Mouse (Mus musculus): ENCODE measurements around the gene Kcna10. TPM values are rescaled to one million over a fixed set of nuclear protein-coding genes. Genes with fewer than 3 reads are reported as not detected.

Gene Kcna10
- polyA plus RNA-seq, 1 experiment from 2014 or later = not detected

DNA sequence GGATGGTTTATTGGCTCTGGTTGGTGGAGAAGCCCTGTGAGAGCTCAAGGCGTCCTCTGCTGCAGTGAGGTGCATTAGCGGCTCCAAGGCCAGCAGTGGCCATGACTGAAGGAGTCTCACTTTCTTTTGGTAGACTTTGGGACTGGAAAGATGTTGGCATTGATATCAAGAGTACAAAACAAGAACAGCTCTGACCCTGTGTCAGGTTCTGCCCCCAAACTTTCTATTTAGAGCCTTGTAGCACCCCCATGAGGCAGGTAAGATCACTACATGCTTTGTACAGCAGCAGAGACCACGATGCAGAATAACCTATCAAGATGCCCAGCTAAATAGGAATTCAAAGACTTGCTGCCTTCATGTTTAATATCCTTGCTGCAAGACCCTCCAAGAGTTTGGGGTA is 23.4 kb upstream of the Kcna10 start:
- 67% methylated on average over 3 of the region's 3 CpGs for WGBS
- Histone ChIP-seq H3K9ac (replicated peaks; ENCODE audit: low read length) (no peak overlapping the region), H3K4me1 (ENCODE audit: control insufficient read depth, insufficient read depth, low read length) (peaks cover 5% of the 10 kb centered on the region; the same call in 1 of the 2 replicates), H3K27me3 (ENCODE audit: control insufficient read depth, insufficient read depth, low read length) (no peaks in the 10 kb centered on the region), H3K4me3 (replicated peaks; ENCODE audit: low read depth, low read length) (peak overlapping the region; percentile 24), H3K27ac (replicated peaks; ENCODE audit: low read depth, low read length) (no peak overlapping the region), H3K36me3 (ENCODE audit: control insufficient read depth, insufficient read depth, low read length) (no peaks in the 10 kb centered on the region), H3K9me3 (ENCODE audit: control insufficient read depth, low read length) (no peaks in the 10 kb centered on the region), H3K4me2 (ENCODE audit: low read length) (peak overlapping the region; percentile 54)
- ATAC-seq (ENCODE audit: low FRiP score, low TSS enrichment) (no peak), DNase-seq (peak; percentile 40)

DNA sequence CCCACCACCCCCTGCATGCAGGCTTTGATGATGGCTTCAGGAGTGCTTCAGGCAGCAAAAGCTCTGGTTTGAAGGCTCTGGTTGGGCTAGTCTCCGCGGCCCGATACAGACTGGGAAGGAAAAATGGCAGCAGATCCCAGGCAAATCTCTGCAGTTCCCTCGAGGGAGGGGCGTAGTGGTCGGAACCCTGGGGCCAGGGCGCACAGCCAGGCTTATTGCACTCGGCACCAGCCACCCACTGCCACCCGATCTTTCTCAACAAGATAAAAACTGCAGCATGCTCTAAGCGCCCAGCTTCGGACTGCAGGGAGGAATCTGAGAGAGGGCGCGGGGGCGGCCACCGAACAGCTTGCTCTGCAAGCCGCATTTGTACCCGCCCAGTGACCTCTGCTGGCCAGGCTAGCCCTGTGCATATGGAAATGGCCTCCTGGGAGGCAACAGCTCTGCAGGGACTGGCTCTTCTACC is 23.0 kb upstream of the Kcna10 start:
- no peak overlapping the region for H3K27ac ChIP-seq (replicated peaks; ENCODE audit: low read depth, low read length)
- ATAC-seq (ENCODE audit: low FRiP score, low TSS enrichment) (peak; percentile 62), DNase-seq (peak; percentile 63)
- H3K4me1 ChIP-seq (ENCODE audit: control insufficient read depth, insufficient read depth, low read length) = peaks cover 5% of the 10 kb centered on the region; the same call in 1 of the 2 replicates
- WGBS = under 1% methylated on average over 17 of the region's 17 CpGs
- H3K9ac ChIP-seq (replicated peaks; ENCODE audit: low read length) = peak overlapping the region; percentile 45; the same call in 1 of the 2 replicates
- no peaks in the 10 kb centered on the region for H3K9me3 ChIP-seq (ENCODE audit: control insufficient read depth, low read length)
- H3K4me2 ChIP-seq (ENCODE audit: low read length) = peak overlapping the region; percentile 54
- no peaks in the 10 kb centered on the region for H3K36me3 ChIP-seq (ENCODE audit: control insufficient read depth, insufficient read depth, low read length)
- no peaks in the 10 kb centered on the region for H3K27me3 ChIP-seq (ENCODE audit: control insufficient read depth, insufficient read depth, low read length)
- H3K4me3 ChIP-seq (replicated peaks; ENCODE audit: low read depth, low read length) = peak overlapping the region; percentile 24

DNA sequence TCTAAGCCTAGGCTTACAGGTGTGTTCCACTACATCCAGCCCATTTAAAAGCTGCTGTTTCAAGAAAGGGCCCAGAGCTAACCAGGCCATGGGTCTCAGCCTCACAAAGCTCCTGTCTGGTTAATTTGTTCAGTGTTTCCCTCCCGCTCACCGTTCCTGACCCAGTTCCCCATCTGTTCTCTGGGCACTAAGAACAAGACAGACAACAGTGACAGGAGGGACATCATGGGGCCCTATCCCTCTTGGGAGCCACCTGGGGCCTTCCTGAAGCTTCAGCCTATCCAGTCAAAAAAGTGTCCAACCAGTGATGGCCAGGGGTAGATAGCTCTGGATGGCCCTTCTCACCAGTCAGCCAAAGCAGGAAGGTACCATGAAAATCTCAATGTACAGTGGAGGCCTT is 20.1 kb upstream of the Kcna10 start:
- Histone ChIP-seq H3K9me3 (ENCODE audit: control insufficient read depth, low read length) (no peaks in the 10 kb centered on the region), H3K36me3 (ENCODE audit: control insufficient read depth, insufficient read depth, low read length) (no peaks in the 10 kb centered on the region), H3K4me2 (ENCODE audit: low read length) (no peak overlapping the region), H3K27ac (replicated peaks; ENCODE audit: low read depth, low read length) (no peak overlapping the region), H3K4me1 (ENCODE audit: control insufficient read depth, insufficient read depth, low read length) (peaks cover 5% of the 10 kb centered on the region; the same call in 1 of the 2 replicates), H3K9ac (replicated peaks; ENCODE audit: low read length) (no peak overlapping the region), H3K27me3 (ENCODE audit: control insufficient read depth, insufficient read depth, low read length) (no peaks in the 10 kb centered on the region), H3K4me3 (replicated peaks; ENCODE audit: low read depth, low read length) (no peak overlapping the region)
- 90% methylated on average over 2 of the region's 2 CpGs for WGBS
- ATAC-seq (ENCODE audit: low FRiP score, low TSS enrichment) (no peak), DNase-seq (no peak)

DNA sequence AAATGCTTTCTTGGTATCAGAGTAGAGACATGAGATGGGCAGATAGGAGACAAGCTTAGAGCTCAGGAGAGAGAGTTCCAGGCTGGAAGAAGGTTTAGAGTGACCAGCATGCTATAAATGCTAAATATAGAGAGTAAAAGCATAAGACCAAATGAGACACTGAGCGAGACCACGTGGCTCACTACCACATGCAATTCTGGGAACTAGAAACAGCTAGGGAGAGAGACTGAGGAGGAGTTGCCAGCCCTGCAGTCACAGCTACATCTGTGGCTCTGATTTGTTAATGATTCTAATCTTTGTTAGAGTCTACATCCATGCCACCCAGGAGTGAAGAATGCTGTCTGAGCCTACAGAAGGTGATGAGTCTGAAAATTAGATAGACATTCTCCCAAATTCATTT is 13.3 kb upstream of the Kcna10 start:
- no peaks in the 10 kb centered on the region for H3K36me3 ChIP-seq (ENCODE audit: control insufficient read depth, insufficient read depth, low read length)
- H3K27ac ChIP-seq (replicated peaks; ENCODE audit: low read depth, low read length) = no peak overlapping the region
- H3K4me2 ChIP-seq (ENCODE audit: low read length) = no peak overlapping the region
- no peaks in the 10 kb centered on the region for H3K27me3 ChIP-seq (ENCODE audit: control insufficient read depth, insufficient read depth, low read length)
- H3K4me1 ChIP-seq (ENCODE audit: control insufficient read depth, insufficient read depth, low read length) = no peaks in the 10 kb centered on the region
- no peak overlapping the region for H3K4me3 ChIP-seq (replicated peaks; ENCODE audit: low read depth, low read length)
- no peak for ATAC-seq (ENCODE audit: low FRiP score, low TSS enrichment)
- no peak for DNase-seq
- no peaks in the 10 kb centered on the region for H3K9me3 ChIP-seq (ENCODE audit: control insufficient read depth, low read length)
- 78% methylated on average over 2 of the region's 2 CpGs for WGBS
- no peak overlapping the region for H3K9ac ChIP-seq (replicated peaks; ENCODE audit: low read length)

DNA sequence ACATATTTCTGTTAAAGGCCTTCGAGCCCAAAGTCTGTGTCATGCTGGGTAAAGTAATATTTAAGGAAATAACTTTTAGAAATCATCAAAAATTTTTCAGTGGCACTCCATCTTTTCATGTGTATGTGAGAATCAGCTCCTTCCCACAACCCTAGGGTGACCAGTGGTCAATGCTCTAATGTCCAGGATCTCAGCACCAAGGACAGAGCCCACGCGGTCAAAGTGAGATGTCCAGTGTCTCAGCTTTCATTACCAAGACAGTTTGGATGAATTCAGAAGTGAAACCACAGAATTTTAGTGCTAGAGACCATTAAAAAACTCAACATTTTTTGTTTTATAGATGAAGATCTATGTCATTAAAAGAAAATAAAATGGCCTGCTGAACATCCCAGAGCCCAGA is 10.9 kb upstream of the Kcna10 start:
- Histone ChIP-seq H3K9ac (replicated peaks; ENCODE audit: low read length) (no peak overlapping the region), H3K4me3 (replicated peaks; ENCODE audit: low read depth, low read length) (no peak overlapping the region), H3K9me3 (ENCODE audit: control insufficient read depth, low read length) (no peaks in the 10 kb centered on the region), H3K36me3 (ENCODE audit: control insufficient read depth, insufficient read depth, low read length) (no peaks in the 10 kb centered on the region), H3K4me1 (ENCODE audit: control insufficient read depth, insufficient read depth, low read length) (no peaks in the 10 kb centered on the region), H3K27me3 (ENCODE audit: control insufficient read depth, insufficient read depth, low read length) (no peaks in the 10 kb centered on the region), H3K27ac (replicated peaks; ENCODE audit: low read depth, low read length) (no peak overlapping the region), H3K4me2 (ENCODE audit: low read length) (no peak overlapping the region)
- WGBS = 79% methylated on average over 3 of the region's 3 CpGs
- ATAC-seq (ENCODE audit: low FRiP score, low TSS enrichment) (no peak), DNase-seq (no peak)

DNA sequence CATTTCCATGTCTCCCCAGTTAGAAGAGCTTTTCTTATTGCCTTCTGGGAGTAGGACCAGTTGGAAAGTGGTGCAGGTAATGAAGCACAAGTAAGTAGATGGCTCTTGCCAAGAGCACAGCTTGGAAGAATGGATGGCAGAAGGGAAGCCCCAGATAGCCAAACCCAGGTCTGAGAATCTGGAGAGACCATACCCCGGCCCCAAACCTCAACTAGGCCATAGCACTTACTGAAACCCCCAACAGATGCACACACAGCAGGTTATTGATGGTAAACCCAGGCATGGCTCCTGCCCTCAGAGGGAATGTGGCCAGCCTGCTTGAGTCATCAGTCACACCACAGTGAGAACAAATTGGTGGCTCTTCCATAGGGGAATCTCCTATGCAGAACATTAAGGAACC is 10.3 kb upstream of the Kcna10 start:
- ATAC-seq (ENCODE audit: low FRiP score, low TSS enrichment) (no peak), DNase-seq (no peak)
- Histone ChIP-seq H3K36me3 (ENCODE audit: control insufficient read depth, insufficient read depth, low read length) (no peaks in the 10 kb centered on the region), H3K4me2 (ENCODE audit: low read length) (no peak overlapping the region), H3K9ac (replicated peaks; ENCODE audit: low read length) (no peak overlapping the region), H3K27me3 (ENCODE audit: control insufficient read depth, insufficient read depth, low read length) (no peaks in the 10 kb centered on the region), H3K4me1 (ENCODE audit: control insufficient read depth, insufficient read depth, low read length) (no peaks in the 10 kb centered on the region), H3K4me3 (replicated peaks; ENCODE audit: low read depth, low read length) (no peak overlapping the region), H3K27ac (replicated peaks; ENCODE audit: low read depth, low read length) (no peak overlapping the region), H3K9me3 (ENCODE audit: control insufficient read depth, low read length) (no peaks in the 10 kb centered on the region)
- 92% methylated on average over 1 of the region's 1 CpGs for WGBS

DNA sequence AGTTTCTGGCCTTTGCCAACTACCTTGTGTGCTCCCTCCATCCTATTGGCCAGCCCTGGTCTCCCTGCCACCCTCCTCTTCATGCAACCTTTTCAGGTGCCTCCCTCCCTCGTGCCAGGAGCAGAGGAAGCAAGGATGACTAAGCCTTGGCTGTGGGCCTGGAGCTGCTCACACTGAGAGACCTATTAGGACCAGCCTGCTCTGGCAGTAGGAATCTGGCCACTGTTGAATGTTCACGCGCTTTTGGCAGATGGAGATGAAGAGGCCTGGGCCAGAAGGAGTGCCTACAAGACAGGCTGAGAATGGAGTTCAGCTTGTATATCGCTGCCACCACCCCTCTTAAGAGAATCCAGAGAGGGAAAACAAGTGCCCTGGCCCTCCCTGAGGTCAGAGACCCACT is 7.4 kb upstream of the Kcna10 start:
- H3K27me3 ChIP-seq (ENCODE audit: control insufficient read depth, insufficient read depth, low read length) = no peaks in the 10 kb centered on the region
- H3K4me1 ChIP-seq (ENCODE audit: control insufficient read depth, insufficient read depth, low read length) = no peaks in the 10 kb centered on the region
- H3K4me2 ChIP-seq (ENCODE audit: low read length) = no peak overlapping the region
- no peak for DNase-seq
- no peak for ATAC-seq (ENCODE audit: low FRiP score, low TSS enrichment)
- H3K4me3 ChIP-seq (replicated peaks; ENCODE audit: low read depth, low read length) = no peak overlapping the region
- WGBS = 81% methylated on average over 4 of the region's 4 CpGs
- no peaks in the 10 kb centered on the region for H3K9me3 ChIP-seq (ENCODE audit: control insufficient read depth, low read length)
- H3K36me3 ChIP-seq (ENCODE audit: control insufficient read depth, insufficient read depth, low read length) = no peaks in the 10 kb centered on the region
- no peak overlapping the region for H3K9ac ChIP-seq (replicated peaks; ENCODE audit: low read length)
- no peak overlapping the region for H3K27ac ChIP-seq (replicated peaks; ENCODE audit: low read depth, low read length)

DNA sequence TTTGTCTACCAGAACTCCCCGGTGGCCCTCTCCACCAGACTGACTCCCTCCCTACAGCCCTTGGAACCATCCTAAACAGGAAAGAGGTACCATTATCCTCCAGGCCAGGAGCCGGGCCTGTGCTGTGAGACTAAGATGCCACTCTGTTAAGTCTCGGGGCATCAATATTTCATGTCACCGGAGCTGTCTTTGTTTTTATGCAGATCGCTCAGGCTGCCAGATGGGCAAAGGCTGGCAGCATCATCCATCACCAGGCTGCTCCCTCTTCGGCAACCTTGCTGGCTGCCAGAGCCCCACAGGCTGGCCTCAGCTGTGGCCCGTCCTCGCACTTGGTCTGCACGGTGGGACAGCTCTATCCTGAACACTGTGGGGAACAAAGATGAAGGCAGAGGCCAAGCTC is 6.4 kb upstream of the Kcna10 start:
- H3K27ac ChIP-seq (replicated peaks; ENCODE audit: low read depth, low read length) = 0 out of 2 replicates have a peak overlapping the region, but pooled peaks have one; percentile 13
- no peak overlapping the region for H3K9ac ChIP-seq (replicated peaks; ENCODE audit: low read length)
- H3K4me2 ChIP-seq (ENCODE audit: low read length) = no peak overlapping the region
- DNase-seq (peak; percentile 55), ATAC-seq (ENCODE audit: low FRiP score, low TSS enrichment) (peak; percentile 76)
- no peak overlapping the region for H3K4me3 ChIP-seq (replicated peaks; ENCODE audit: low read depth, low read length)
- no peaks in the 10 kb centered on the region for H3K27me3 ChIP-seq (ENCODE audit: control insufficient read depth, insufficient read depth, low read length)
- 60% methylated on average over 9 of the region's 9 CpGs for WGBS
- H3K4me1 ChIP-seq (ENCODE audit: control insufficient read depth, insufficient read depth, low read length) = no peaks in the 10 kb centered on the region
- H3K9me3 ChIP-seq (ENCODE audit: control insufficient read depth, low read length) = no peaks in the 10 kb centered on the region
- H3K36me3 ChIP-seq (ENCODE audit: control insufficient read depth, insufficient read depth, low read length) = no peaks in the 10 kb centered on the region

DNA sequence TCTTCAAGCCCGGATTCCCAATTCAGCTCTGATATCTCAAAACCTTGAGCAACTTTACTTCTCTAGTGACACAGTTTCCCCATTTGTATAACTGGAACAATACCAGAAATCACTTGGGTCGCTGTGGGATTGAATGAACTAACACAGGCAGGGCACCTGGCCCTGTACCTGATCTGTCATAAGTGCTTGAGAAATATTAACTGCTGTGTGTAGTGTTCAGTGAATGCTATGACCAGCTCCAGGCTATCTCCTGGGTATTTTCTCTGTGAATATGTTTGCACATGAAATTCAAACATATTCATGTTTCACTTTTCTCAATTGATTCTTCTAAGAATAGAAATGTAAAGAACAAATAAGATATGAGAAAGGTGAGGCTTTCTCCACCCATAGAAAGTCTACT is 2.0 kb upstream of the Kcna10 start:
- 79% methylated on average over 2 of the region's 2 CpGs for WGBS
- Histone ChIP-seq H3K4me1 (ENCODE audit: control insufficient read depth, insufficient read depth, low read length) (no peaks in the 10 kb centered on the region), H3K27me3 (ENCODE audit: control insufficient read depth, insufficient read depth, low read length) (no peaks in the 10 kb centered on the region), H3K4me2 (ENCODE audit: low read length) (no peak overlapping the region), H3K9me3 (ENCODE audit: control insufficient read depth, low read length) (no peaks in the 10 kb centered on the region), H3K27ac (replicated peaks; ENCODE audit: low read depth, low read length) (no peak overlapping the region), H3K9ac (replicated peaks; ENCODE audit: low read length) (no peak overlapping the region), H3K36me3 (ENCODE audit: control insufficient read depth, insufficient read depth, low read length) (no peaks in the 10 kb centered on the region), H3K4me3 (replicated peaks; ENCODE audit: low read depth, low read length) (no peak overlapping the region)
- ATAC-seq (ENCODE audit: low FRiP score, low TSS enrichment) = no peak
- DNase-seq = no peak
